Comparison of ENCODE assay signal across 24 mouse cellular contexts in genomic region chr2:135474107-135474506, GRCm38 (mm10).
DNase-seq lines count a peak whose midpoint lies in the region; ATAC-seq and TF ChIP-seq lines count a peak whose summit lies in the region.
"Had no signal": no experiment of that assay in that cellular context is flagged by ENCODE, and none has a peak within 500 bp of the region (broad histone marks: within the 10 kb centered on the region; RNA-seq: fewer than 3 reads in every experiment).

No protein-coding gene starts in this region.

- TF ChIP-seq CTCF in liver, adult 2 months (IDR thresholded peaks at IDR 0.05; ENCODE audit: low read depth, low read length) = no peak

- no peaks in the 10 kb centered on the region for H3K9me3 ChIP-seq in heart, embryonic 11.5 days (replicated peaks; ENCODE audit: control insufficient read depth, low read length)
- no peaks in the 10 kb centered on the region for H3K9me3 ChIP-seq in limb, embryonic 10.5 days (replicated peaks)
- H3K9me3 ChIP-seq: heart, embryonic 13.5 days; hindbrain, embryonic 12.5 days; hindbrain, embryonic 15.5 days had no signal

- H3K9ac ChIP-seq in liver, adult 2 months (ENCODE audit: low read depth, low read length) = no peak overlapping the region
- no peak overlapping the region for H3K9ac ChIP-seq in heart, embryonic 11.5 days (ENCODE audit: low read depth, low read length)
- H3K9ac ChIP-seq: forebrain, postnatal 0 days; heart, embryonic 13.5 days; hindbrain, embryonic 12.5 days; hindbrain, embryonic 15.5 days had no signal

- 72% methylated on average over 4 of the region's 4 CpGs for WGBS in liver, adult 2 months
- 66% methylated on average over 4 of the region's 4 CpGs for WGBS in heart, embryonic 11.5 days (ENCODE audit: insufficient replicate concordance)
- WGBS in limb, embryonic 10.5 days = 87% methylated on average over 4 of the region's 4 CpGs

- H3K27ac ChIP-seq in liver, adult 2 months (replicated peaks; ENCODE audit: insufficient read depth, low read depth, low read length) = no peak overlapping the region
- no peak overlapping the region for H3K27ac ChIP-seq in heart, embryonic 11.5 days (ENCODE audit: low read depth, low read length)
- H3K27ac ChIP-seq in limb, embryonic 10.5 days = no peak overlapping the region
- H3K27ac ChIP-seq: gastrocnemius, adult 2 months; heart, embryonic 13.5 days; hindbrain, embryonic 12.5 days; hindbrain, embryonic 15.5 days had no signal

- no peak overlapping the region for H3K4me3 ChIP-seq in liver, adult 2 months (ENCODE audit: insufficient read depth, low read depth, low read length)
- H3K4me3 ChIP-seq in heart, embryonic 11.5 days (ENCODE audit: low read depth, low read length) = no peak overlapping the region
- no peak overlapping the region for H3K4me3 ChIP-seq in limb, embryonic 10.5 days
- H3K4me3 ChIP-seq: gastrocnemius, adult 2 months; heart, embryonic 13.5 days; hindbrain, embryonic 12.5 days; hindbrain, embryonic 15.5 days had no signal

- H3K4me1 ChIP-seq in liver, adult 2 months (ENCODE audit: control insufficient read depth, insufficient read depth, low read length) = no peaks in the 10 kb centered on the region
- H3K4me1 ChIP-seq in heart, embryonic 11.5 days (ENCODE audit: control insufficient read depth, insufficient read depth, low read length) = no peaks in the 10 kb centered on the region
- no peaks in the 10 kb centered on the region for H3K4me1 ChIP-seq in limb, embryonic 10.5 days
- H3K4me1 ChIP-seq: heart, embryonic 13.5 days; hindbrain, embryonic 12.5 days; hindbrain, embryonic 15.5 days had no signal

- ATAC-seq in common myeloid progenitor, adult 5-6 weeks (replicated peaks; ENCODE audit: low read depth, poor library complexity, severe bottlenecking) = peak; percentile 73
- ATAC-seq in megakaryocyte, adult 5-6 weeks (ENCODE audit: poor library complexity, severe bottlenecking) = peak; percentile 93
- no peak for ATAC-seq in heart, embryonic 11.5 days (replicated peaks; ENCODE audit: insufficient number of reproducible peaks, low FRiP score, low TSS enrichment)
- ATAC-seq: CD4-positive, CD25-positive, alpha-beta regulatory T cell, adult 4 months; forebrain, embryonic 14.5 days; forebrain, postnatal 0 days had no signal

- TF ChIP-seq POLR2A in liver, adult 2 months (IDR thresholded peaks at IDR 0.05; ENCODE audit: extremely low read depth, insufficient read depth, low read length) = no peak

- H3K27me3 ChIP-seq in liver, adult 2 months (ENCODE audit: control insufficient read depth, insufficient read depth, low read length) = no peaks in the 10 kb centered on the region
- no peaks in the 10 kb centered on the region for H3K27me3 ChIP-seq in heart, embryonic 11.5 days (ENCODE audit: control insufficient read depth, insufficient read depth, low read length)
- H3K27me3 ChIP-seq in limb, embryonic 10.5 days (ENCODE audit: low read depth, poor library complexity, severe bottlenecking) = no peaks in the 10 kb centered on the region
- H3K27me3 ChIP-seq: heart, embryonic 13.5 days; hindbrain, embryonic 12.5 days; hindbrain, embryonic 15.5 days had no signal

- no peak overlapping the region for H3K4me2 ChIP-seq in heart, embryonic 11.5 days
- H3K4me2 ChIP-seq: heart, embryonic 13.5 days; hindbrain, embryonic 12.5 days; hindbrain, embryonic 15.5 days had no signal

- peaks cover 5% of the 10 kb centered on the region for H3K36me3 ChIP-seq in liver, adult 2 months (ENCODE audit: control insufficient read depth, insufficient read depth, low read length)
- no peaks in the 10 kb centered on the region for H3K36me3 ChIP-seq in heart, embryonic 11.5 days (ENCODE audit: control insufficient read depth, insufficient read depth, low read length)
- H3K36me3 ChIP-seq in limb, embryonic 10.5 days = no peaks in the 10 kb centered on the region
- H3K36me3 ChIP-seq: heart, embryonic 13.5 days; hindbrain, embryonic 12.5 days; hindbrain, embryonic 15.5 days had no signal

- DNase-seq in liver, adult 2 months (ENCODE audit: extremely low read depth, low read depth, low spot score) = peak; percentile 12
- no peak for DNase-seq in liver
- no peak for DNase-seq in limb, embryonic 10.5 days (ENCODE audit: low spot score)
- no peak for DNase-seq in Muller cell, postnatal 12 days (ENCODE audit: inconsistent ontology term)
- DNase-seq in thymus, postnatal 0 days (ENCODE audit: low spot score) = no peak
- DNase-seq: adrenal gland, adult 2 months; adrenal gland, postnatal 14 days; cerebellum, adult 11 months; cerebellum, adult 8-10 months; cerebellum, postnatal 10 days; cerebellum, postnatal 36 days; forebrain, postnatal 0 days; gastrocnemius, adult 2 months; gastrocnemius, postnatal 14 days; heart, adult 18-20 months; heart, postnatal 14 days had no signal

- H3K79me2 ChIP-seq in liver, adult 2 months (ENCODE audit: control insufficient read depth, insufficient read depth, low read length) = no peaks in the 10 kb centered on the region
